Mouse (Mus musculus) hindbrain, embryonic 13.5 days (tissue): Measurements from ENCODE around the gene Fbf1. TPM values are rescaled to one million over a fixed set of nuclear protein-coding genes. Genes with fewer than 3 reads are reported as not detected.
A peak's percentile ranks its signal among the peaks of the same experiment; 100 is the strongest.
"Not testable (repeated sequence)": the region's sequence is repeated elsewhere in the genome, so short reads cannot be mapped to it uniquely, and the experiment has no call there.

Experiments used
- ATAC-seq: fragments of 200-750 bp; cut with Nextera tagmentation; 2 replicates; pipeline ENCODE4 v1.8.0; 2017; ENCODE audit warnings: moderate TSS enrichment; ENCODE audit not compliant: low FRiP score
- H3K27ac ChIP-seq: fragments of 300-500 bp; sonication (generic); 2 replicates; pipeline ENCODE4 v1.5.1; 2015; ENCODE audit warnings: inconsistent platforms, mild to moderate bottlenecking, moderate library complexity
- H3K27me3 ChIP-seq: fragments of 300-500 bp; sonication (generic); 2 replicates; pipeline ENCODE4 v1.6.1; 2015; ENCODE audit warnings: mild to moderate bottlenecking, inconsistent platforms
- H3K36me3 ChIP-seq: fragments of 300-500 bp; sonication (generic); 2 replicates; pipeline ENCODE4 v1.6.1; 2015; ENCODE audit warnings: mild to moderate bottlenecking, inconsistent platforms
- H3K4me1 ChIP-seq: fragments of 300-500 bp; sonication (generic); replicated peaks from 2 replicates; pipeline ENCODE4 v1.6.1; 2015; ENCODE audit warnings: inconsistent platforms
- H3K4me2 ChIP-seq: fragments of 300-500 bp; sonication (generic); 2 replicates; pipeline ENCODE4 v1.6.1; 2015; ENCODE audit warnings: inconsistent platforms, mild to moderate bottlenecking, moderate library complexity
- H3K4me3 ChIP-seq: fragments of 300-500 bp; sonication (generic); 2 replicates; pipeline ENCODE4 v1.5.1; 2015; ENCODE audit warnings: mild to moderate bottlenecking, inconsistent platforms
- H3K9ac ChIP-seq: fragments of 300-500 bp; sonication (generic); 2 replicates; pipeline ENCODE4 v1.6.1; 2015; ENCODE audit warnings: mild to moderate bottlenecking, inconsistent platforms
- H3K9me3 ChIP-seq: fragments of 300-500 bp; sonication (generic); 2 replicates; pipeline ENCODE4 v1.6.1; 2016; ENCODE audit warnings: inconsistent platforms
- WGBS: fragments of 180-500 bp; shearing (Covaris S2); methylation state at CpG from one replicate; pipeline ENCODE4 v1.1.7; 2015; 5-methylcytosine and 5-hydroxymethylcytosine counted together
- polyA plus RNA-seq: library from polyadenylated mRNA; unstranded; fragments of >200 nt; fragmentation: Nextera tagmentation; extraction: Ambion mirVana; gene quantifications from 2 replicates; pipeline ENCODE4 v1.2.1, GENCODE M21; 2015

Gene Fbf1
- polyA plus RNA-seq, 1 experiment from 2014 or later: 64.4 TPM

GRCm38 (mm10) chr11:116130488-116131205, 37.3 kb downstream of the Fbf1 start, which contains the start of gene Trim65:
Gene Trim65 (minus strand): TSS chr11:116131128.
- peak; percentile 87 for ATAC-seq

GRCm38 (mm10) chr11:116129993-116130487, 37.9 kb downstream of the Fbf1 start:
- peaks cover 38% of the 10 kb centered on the region for H3K4me1 ChIP-seq
- no peak; the same call in 1 of the 2 replicates for ATAC-seq
- peak overlapping the region; percentile 55 for H3K4me3 ChIP-seq
- H3K4me2 ChIP-seq: peak overlapping the region; percentile 71
- 0 out of 2 replicates have a peak, but pooled peaks cover 3% of the 10 kb centered on the region for H3K27me3 ChIP-seq
- 29% methylated on average over 8 of the region's 8 CpGs for WGBS
- H3K9ac ChIP-seq: peak overlapping the region; percentile 82
- H3K27ac ChIP-seq: peak overlapping the region; percentile 93
- peaks cover 47% of the 10 kb centered on the region for H3K36me3 ChIP-seq
- H3K9me3 ChIP-seq: no peaks in the 10 kb centered on the region

More at GRCm38 (mm10) chr11:116130488-116131205, 37.3 kb downstream of the Fbf1 start, which contains the start of gene Trim65:
- Histone ChIP-seq H3K4me3 (peak within 1 kb of the TSS; percentile 55), H3K9me3 (no peaks in the 10 kb centered on the region), H3K4me2 (peak within 1 kb of the TSS; percentile 71), H3K27me3 (0 out of 2 replicates have a peak, but pooled peaks cover 3% of the 10 kb centered on the region), H3K9ac (peak within 1 kb of the TSS; percentile 82), H3K36me3 (peaks cover 48% of the 10 kb centered on the region), H3K27ac (peak within 1 kb of the TSS; percentile 93), H3K4me1 (peaks cover 38% of the 10 kb centered on the region)
- under 1% methylated on average over 69 of the region's 69 CpGs for WGBS

DNA sequence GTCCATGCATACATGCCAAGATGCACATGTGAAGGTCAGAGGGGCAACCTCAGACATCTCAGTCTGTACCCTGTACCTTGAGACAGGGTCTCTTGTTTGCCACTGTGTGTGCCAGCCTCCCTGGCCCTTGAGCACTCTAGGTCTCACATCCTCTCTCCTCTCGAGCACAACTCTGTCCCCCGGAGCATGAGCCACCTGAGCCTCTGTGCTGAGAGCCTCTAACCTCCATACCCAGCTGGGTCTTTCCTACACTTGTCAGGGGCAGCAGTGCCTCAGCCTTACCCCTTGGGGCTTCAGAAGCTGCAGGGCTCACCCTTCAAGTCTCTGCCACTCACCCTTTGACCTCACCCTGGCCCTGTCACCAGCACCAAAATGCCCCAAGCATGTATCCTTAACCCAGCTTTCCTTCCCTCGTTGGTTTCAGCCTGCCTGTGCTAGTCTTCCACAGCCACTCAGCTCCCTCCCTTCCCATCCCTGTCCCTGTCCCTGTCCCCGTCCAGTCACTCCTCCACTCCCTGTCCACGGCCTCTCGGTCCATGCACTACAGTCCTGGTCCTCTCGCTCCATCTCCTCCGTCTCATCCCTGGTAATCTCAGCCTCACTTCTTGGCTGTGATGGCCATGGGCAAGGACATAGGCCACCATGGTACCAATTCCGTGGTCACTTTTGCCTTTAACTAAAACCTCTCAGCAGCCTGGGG, 38.7 kb downstream of the Fbf1 start:
- Histone ChIP-seq H3K4me2 (no peak overlapping the region; the same call in 1 of the 2 replicates), H3K9ac (peak overlapping the region; percentile 82), H3K27ac (no peak overlapping the region), H3K4me1 (peaks cover 38% of the 10 kb centered on the region), H3K27me3 (0 out of 2 replicates have a peak, but pooled peaks cover 3% of the 10 kb centered on the region), H3K36me3 (peaks cover 39% of the 10 kb centered on the region), H3K4me3 (no peak overlapping the region), H3K9me3 (no peaks in the 10 kb centered on the region)
- 75% methylated on average over 9 of the region's 9 CpGs for WGBS
- ATAC-seq: no peak

- Histone ChIP-seq H3K4me2 (no peak overlapping the region), H3K27me3 (0 out of 2 replicates have a peak, but pooled peaks cover 3% of the 10 kb centered on the region), H3K27ac (no peak overlapping the region), H3K36me3 (peaks cover 27% of the 10 kb centered on the region), H3K4me3 (no peak overlapping the region), H3K9ac (no peak overlapping the region; the same call in 1 of the 2 replicates), H3K4me1 (peaks cover 38% of the 10 kb centered on the region), H3K9me3 (no peaks in the 10 kb centered on the region)
- ATAC-seq: no peak
- WGBS: 57% methylated on average over 9 of the region's 9 CpGs
These were observed 40.0 kb downstream of the Fbf1 start for GRCm38 (mm10) chr11:116127986-116128385.

DNA sequence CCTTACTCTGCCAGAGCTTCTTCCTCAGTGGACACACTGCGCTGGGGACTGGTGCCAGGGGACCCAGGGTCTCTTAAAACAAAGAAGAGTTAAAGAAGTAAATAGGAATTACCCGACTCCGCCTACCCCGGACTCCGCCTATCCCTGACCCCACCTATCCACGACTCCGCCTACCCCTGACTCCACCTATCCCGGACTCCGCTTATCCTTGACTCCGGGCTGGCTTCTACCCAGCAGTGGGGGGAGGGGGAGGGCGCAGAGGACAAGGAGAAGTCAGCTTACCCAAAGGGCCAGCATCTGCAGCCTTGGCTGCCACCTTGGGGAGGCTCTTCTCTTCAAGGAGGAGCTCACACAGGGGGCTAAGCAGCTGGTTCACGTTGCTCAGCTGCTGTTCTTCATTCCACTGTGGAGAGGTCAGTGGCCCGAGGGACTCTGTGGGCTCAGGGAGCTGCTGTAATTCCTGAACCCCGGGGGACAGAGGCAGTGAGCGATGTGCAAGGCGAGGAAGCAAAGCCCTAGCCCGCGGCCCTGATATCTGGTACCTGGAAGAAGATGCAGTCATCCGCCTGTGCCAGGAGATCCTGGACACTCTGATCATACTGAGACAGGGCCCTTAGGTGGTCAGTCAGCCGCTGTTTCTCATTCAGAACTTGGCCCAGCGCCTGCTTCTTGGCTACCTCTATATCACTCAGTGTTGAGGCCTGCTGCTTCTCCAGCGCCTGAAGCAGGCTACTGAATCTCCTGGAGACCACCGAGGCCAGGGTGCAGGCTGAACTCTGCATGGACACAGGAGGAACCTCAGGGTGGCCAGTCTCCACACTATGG, 40.6 kb downstream of the Fbf1 start, which contains the start of gene Trim47:
Gene Trim47, minus strand, starts transcription at position 55 of the 825 bp plus-strand sequence.
- Histone ChIP-seq H3K36me3 (peaks cover 21% of the 10 kb centered on the region), H3K4me2 (peak within 1 kb of the TSS; percentile 25; the same call in 1 of the 2 replicates)
- ATAC-seq: no peak

DNA sequence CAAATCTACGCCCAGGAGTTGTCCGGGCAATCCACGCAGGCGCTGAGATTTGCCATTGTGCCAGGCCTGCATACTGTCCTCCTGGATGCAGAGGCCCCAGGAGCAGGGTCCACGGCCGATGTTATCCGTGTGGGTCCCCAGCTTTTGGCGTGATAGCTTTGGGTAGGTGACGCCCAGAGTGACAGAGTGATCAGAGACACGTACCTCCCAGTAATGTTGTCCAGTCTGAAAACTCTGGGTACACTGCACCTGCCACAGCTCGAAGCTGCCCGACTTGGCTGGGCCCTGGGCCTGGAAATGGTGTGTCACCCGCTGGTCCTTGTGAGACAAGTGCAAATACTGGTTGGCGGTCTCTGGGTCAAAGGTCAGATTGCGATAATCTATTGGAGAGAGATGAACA, 41.7 kb downstream of the Fbf1 start:
- Histone ChIP-seq H3K4me3 (no peak overlapping the region), H3K27ac (no peak overlapping the region), H3K27me3 (0 out of 2 replicates have a peak, but pooled peaks cover 3% of the 10 kb centered on the region), H3K9me3 (no peaks in the 10 kb centered on the region), H3K9ac (no peak overlapping the region), H3K36me3 (peaks cover 14% of the 10 kb centered on the region), H3K4me1 (peaks cover 31% of the 10 kb centered on the region), H3K4me2 (no peak overlapping the region)
- no peak for ATAC-seq
- 95% methylated on average over 15 of the region's 15 CpGs for WGBS

More for the DNA sequence above, 40.6 kb downstream of the Fbf1 start, which contains the start of gene Trim47:
- Histone ChIP-seq H3K27ac (0 out of 2 replicates have a peak within 1 kb of the TSS, but pooled peaks have one; percentile 35), H3K9ac (no peak within 1 kb of the TSS; the same call in 1 of the 2 replicates), H3K4me1 (peaks cover 38% of the 10 kb centered on the region), H3K9me3 (no peaks in the 10 kb centered on the region), H3K4me3 (0 out of 2 replicates have a peak within 1 kb of the TSS, but pooled peaks have one; percentile 4), H3K27me3 (0 out of 2 replicates have a peak, but pooled peaks cover 3% of the 10 kb centered on the region)
- WGBS: 25% methylated on average over 23 of the region's 23 CpGs

- H3K4me3 ChIP-seq, H3K9ac ChIP-seq, H3K9me3 ChIP-seq, H3K27me3 ChIP-seq, H3K27ac ChIP-seq, H3K4me2 ChIP-seq, ATAC-seq, H3K4me1 ChIP-seq: not testable (repeated sequence)
- WGBS: 92% methylated on average over 8 of the region's 8 CpGs
- peaks cover 14% of the 10 kb centered on the region for H3K36me3 ChIP-seq
These were observed 46.2 kb downstream of the Fbf1 start for GRCm38 (mm10) chr11:116121731-116122245.

DNA sequence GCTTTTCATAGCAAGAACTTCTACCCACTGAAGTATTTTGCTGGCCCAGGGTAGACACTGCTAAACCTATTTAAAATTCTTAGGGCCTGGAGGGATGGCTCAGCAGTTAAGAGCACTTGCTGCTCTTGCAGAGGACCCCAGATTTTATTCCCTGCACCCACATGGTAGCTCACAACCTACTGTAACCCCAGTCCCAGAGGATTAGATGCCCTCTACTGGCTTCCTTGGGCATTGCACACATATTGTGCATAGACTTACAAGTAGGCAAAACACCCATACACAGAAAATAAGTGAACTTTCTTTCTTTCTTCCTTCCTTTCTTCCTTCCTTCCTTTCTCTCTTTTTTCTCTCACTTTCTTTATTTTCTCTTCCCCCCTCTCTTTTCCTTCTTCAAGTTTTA, 50.1 kb downstream of the Fbf1 start:
- no peak for ATAC-seq
- H3K9me3 ChIP-seq: no peaks in the 10 kb centered on the region
- no peaks in the 10 kb centered on the region for H3K27me3 ChIP-seq
- no peak overlapping the region for H3K4me3 ChIP-seq
- H3K4me2 ChIP-seq: no peak overlapping the region
- no peak overlapping the region for H3K9ac ChIP-seq
- H3K4me1 ChIP-seq: no peaks in the 10 kb centered on the region
- no peaks in the 10 kb centered on the region for H3K36me3 ChIP-seq
- no peak overlapping the region for H3K27ac ChIP-seq

GRCm38 (mm10) chr11:116117241-116117640, 50.7 kb downstream of the Fbf1 start:
- no peak for ATAC-seq
- 79% methylated on average over 12 of the region's 12 CpGs for WGBS
- no peak overlapping the region for H3K27ac ChIP-seq

GRCm38 (mm10) chr11:116111611-116112203, 56.3 kb downstream of the Fbf1 start:
- Histone ChIP-seq H3K27me3 (peaks cover 56% of the 10 kb centered on the region), H3K9ac (no peak overlapping the region), H3K4me1 (peaks cover 37% of the 10 kb centered on the region), H3K27ac (no peak overlapping the region), H3K36me3 (no peaks in the 10 kb centered on the region), H3K4me2 (no peak overlapping the region), H3K9me3 (no peaks in the 10 kb centered on the region), H3K4me3 (no peak overlapping the region)
- no peak for ATAC-seq
- 85% methylated on average over 19 of the region's 19 CpGs for WGBS

More at GRCm38 (mm10) chr11:116117241-116117640, 50.7 kb downstream of the Fbf1 start:
- Histone ChIP-seq H3K9me3 (no peaks in the 10 kb centered on the region), H3K4me1 (no peaks in the 10 kb centered on the region), H3K4me2 (no peak overlapping the region), H3K27me3 (peaks cover under 1% of the 10 kb centered on the region), H3K9ac (no peak overlapping the region), H3K4me3 (no peak overlapping the region), H3K36me3 (no peaks in the 10 kb centered on the region)

DNA sequence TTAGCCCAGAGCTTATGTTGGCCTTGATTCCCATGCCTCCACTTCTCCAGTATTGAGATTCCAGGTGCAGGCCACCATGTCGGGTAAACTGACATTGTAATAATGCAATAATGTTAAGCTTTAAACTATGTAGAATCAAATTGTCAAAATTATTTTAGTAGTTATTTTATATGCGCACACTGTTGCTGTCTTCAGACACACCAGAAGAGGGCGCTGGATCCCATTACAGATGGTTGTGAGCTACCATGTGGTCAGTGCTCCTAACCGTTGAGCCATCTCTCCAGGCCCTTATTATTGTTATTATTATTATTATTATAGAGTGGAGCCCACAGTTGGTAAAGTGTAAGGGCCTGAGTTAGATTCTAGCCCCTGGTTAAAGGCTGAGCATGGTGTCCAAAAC, 56.9 kb downstream of the Fbf1 start:
- Histone ChIP-seq H3K27ac (no peak overlapping the region), H3K9ac (no peak overlapping the region), H3K36me3 (no peaks in the 10 kb centered on the region), H3K4me1 (peaks cover 44% of the 10 kb centered on the region), H3K9me3 (no peaks in the 10 kb centered on the region), H3K4me3 (no peak overlapping the region), H3K27me3 (peaks cover 63% of the 10 kb centered on the region), H3K4me2 (no peak overlapping the region)
- no peak for ATAC-seq
- 79% methylated on average over 4 of the region's 4 CpGs for WGBS
